Mouse (Mus musculus) liver, embryonic 16.5 days (tissue): ENCODE measurements at regions not wholly inside any gene's neighbourhood (a gene's known extent, or its start where the extent isn't known, plus 50 kb on each side); places are given as distances from the start of the nearest gene placed in this dataset.

Experiments used
- ATAC-seq: fragments of 200-750 bp; cut with Nextera tagmentation; 2 replicates; pipeline ENCODE4 v1.8.0; 2017; ENCODE audit warnings: low read depth, mild to moderate bottlenecking, moderate number of reproducible peaks, moderate library complexity
- H3K27ac ChIP-seq: fragments of 300-500 bp; sonication (generic); 2 replicates; pipeline ENCODE4 v1.5.1; 2014; ENCODE audit warnings: mild to moderate bottlenecking, low read length
- H3K27me3 ChIP-seq: fragments of 300-500 bp; sonication (generic); 2 replicates; pipeline ENCODE4 v1.6.1; 2014; ENCODE audit warnings: low read depth, low read length, mixed read lengths; ENCODE audit not compliant: control insufficient read depth, insufficient read depth
- H3K36me3 ChIP-seq: fragments of 300-500 bp; sonication (generic); 2 replicates; pipeline ENCODE4 v1.6.1; 2014; ENCODE audit warnings: mild to moderate bottlenecking; ENCODE audit not compliant: control insufficient read depth, insufficient read depth
- H3K4me1 ChIP-seq: fragments of 300-500 bp; sonication (generic); 2 replicates; pipeline ENCODE4 v1.6.1; 2014; ENCODE audit warnings: low read depth, low read length, mixed read lengths; ENCODE audit not compliant: control insufficient read depth
- H3K4me2 ChIP-seq: fragments of 300-500 bp; sonication (generic); 2 replicates; pipeline ENCODE4 v1.6.1; 2014; ENCODE audit warnings: low read depth, low read length, mixed read lengths
- H3K4me3 ChIP-seq: fragments of 300-500 bp; sonication (generic); 2 replicates; pipeline ENCODE4 v1.5.1; 2014; ENCODE audit warnings: low read depth, mild to moderate bottlenecking, low read length
- H3K9ac ChIP-seq: fragments of 300-500 bp; sonication (generic); 2 replicates; pipeline ENCODE4 v1.6.1; 2014; ENCODE audit warnings: low read depth, low read length
- H3K9me3 ChIP-seq: fragments of 300-500 bp; sonication (generic); replicated peaks from 2 replicates; pipeline ENCODE4 v1.6.1; 2016; ENCODE audit warnings: low read length; ENCODE audit not compliant: control insufficient read depth
- WGBS: fragments of 180-500 bp; shearing (Covaris S2); extraction: QIAGEN DNeasy Blood & Tissue Kit; methylation state at CpG from one replicate; pipeline ENCODE4 v1.1.7; 2014; ENCODE audit not compliant: insufficient replicate concordance; 5-methylcytosine and 5-hydroxymethylcytosine counted together

DNA sequence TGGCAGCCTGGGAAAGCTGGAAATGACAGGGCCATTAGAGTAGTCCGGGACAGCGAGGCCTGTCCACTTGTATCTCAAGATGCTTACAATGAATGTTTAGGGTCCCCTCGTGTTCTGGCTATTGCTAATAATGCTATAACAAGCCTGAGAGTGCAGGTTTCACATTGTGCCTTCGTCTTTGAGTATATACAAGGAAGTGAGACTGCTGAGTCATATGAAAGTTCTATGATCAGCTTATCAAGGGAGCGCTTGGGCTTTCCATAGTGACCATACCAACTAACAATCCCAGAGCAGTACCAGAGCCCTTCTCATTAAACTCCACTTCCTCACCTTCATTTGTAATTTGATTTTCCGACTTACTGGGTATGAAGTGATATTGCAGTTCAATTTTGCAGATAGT is 86.2 kb upstream of the Kitl start:
- ATAC-seq: no peak

DNA sequence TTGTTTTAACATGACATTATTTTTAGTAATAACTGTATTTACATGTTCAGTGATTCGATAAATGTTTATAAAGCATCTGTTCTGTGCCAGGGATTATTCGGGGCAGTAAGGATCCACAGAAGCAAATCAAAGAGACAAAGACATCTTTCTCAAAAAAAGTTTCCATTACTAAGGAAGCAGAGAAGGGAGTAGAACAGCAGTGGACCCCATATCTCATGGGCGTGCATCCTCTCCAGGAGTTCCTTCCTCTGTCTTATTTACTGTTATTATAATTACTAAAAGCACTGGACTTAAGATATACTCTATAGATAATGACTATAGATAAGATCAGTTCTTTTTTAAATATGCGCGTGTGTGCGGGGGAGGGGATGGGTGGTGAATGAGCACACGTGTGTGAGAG is 87.5 kb upstream of the Kitl start:
- Histone ChIP-seq H3K4me2 (no peak overlapping the region), H3K36me3 (no peaks in the 10 kb centered on the region), H3K4me1 (no peaks in the 10 kb centered on the region), H3K4me3 (no peak overlapping the region), H3K27me3 (no peaks in the 10 kb centered on the region), H3K9me3 (no peaks in the 10 kb centered on the region), H3K27ac (no peak overlapping the region), H3K9ac (no peak overlapping the region)
- WGBS: 73% methylated on average over 7 of the region's 7 CpGs
- ATAC-seq: no peak

More for the DNA sequence above, 86.2 kb upstream of the Kitl start:
- H3K27me3 ChIP-seq: no peaks in the 10 kb centered on the region
- H3K9ac ChIP-seq: no peak overlapping the region
- H3K9me3 ChIP-seq: no peaks in the 10 kb centered on the region
- no peak overlapping the region for H3K4me2 ChIP-seq
- no peaks in the 10 kb centered on the region for H3K4me1 ChIP-seq
- no peak overlapping the region for H3K4me3 ChIP-seq
- no peaks in the 10 kb centered on the region for H3K36me3 ChIP-seq
- 59% methylated on average over 6 of the region's 6 CpGs for WGBS
- H3K27ac ChIP-seq: no peak overlapping the region

GRCm38 (mm10) chr10:99926327-99926954 is 89.0 kb upstream of the Kitl start:
- Histone ChIP-seq H3K9ac (no peak overlapping the region), H3K4me1 (no peaks in the 10 kb centered on the region), H3K4me3 (no peak overlapping the region), H3K9me3 (no peaks in the 10 kb centered on the region), H3K4me2 (no peak overlapping the region), H3K27ac (no peak overlapping the region), H3K36me3 (no peaks in the 10 kb centered on the region), H3K27me3 (no peaks in the 10 kb centered on the region)
- ATAC-seq: 0 out of 2 replicates have a peak, but pooled peaks have one; percentile 24
- 32% methylated on average over 8 of the region's 8 CpGs for whole genome bisulfite sequencing

DNA sequence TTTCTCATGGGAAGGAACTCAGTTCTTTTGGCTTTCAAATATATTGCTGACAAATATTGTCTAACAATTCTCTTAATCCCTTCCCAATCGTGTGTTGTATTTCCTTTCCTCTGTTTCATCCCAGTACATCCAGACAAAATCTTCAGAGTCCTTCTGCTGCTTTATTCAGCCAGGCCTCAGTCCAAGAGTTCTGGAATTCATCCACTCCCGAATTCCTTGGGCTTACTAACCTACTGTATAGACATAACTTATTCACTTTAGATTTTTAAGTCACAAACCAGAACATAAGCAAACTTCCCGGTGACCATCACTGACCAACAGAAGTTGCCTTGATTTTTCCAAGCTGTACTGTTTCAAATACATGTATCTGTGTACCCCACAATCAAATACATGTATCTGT is 90.9 kb upstream of the Kitl start:
- 53% methylated on average over 3 of the region's 3 CpGs for WGBS
- Histone ChIP-seq H3K27ac (no peak overlapping the region), H3K9ac (no peak overlapping the region), H3K36me3 (no peaks in the 10 kb centered on the region), H3K27me3 (no peaks in the 10 kb centered on the region), H3K4me3 (no peak overlapping the region), H3K4me2 (no peak overlapping the region), H3K4me1 (no peaks in the 10 kb centered on the region), H3K9me3 (no peaks in the 10 kb centered on the region)
- ATAC-seq: no peak

DNA sequence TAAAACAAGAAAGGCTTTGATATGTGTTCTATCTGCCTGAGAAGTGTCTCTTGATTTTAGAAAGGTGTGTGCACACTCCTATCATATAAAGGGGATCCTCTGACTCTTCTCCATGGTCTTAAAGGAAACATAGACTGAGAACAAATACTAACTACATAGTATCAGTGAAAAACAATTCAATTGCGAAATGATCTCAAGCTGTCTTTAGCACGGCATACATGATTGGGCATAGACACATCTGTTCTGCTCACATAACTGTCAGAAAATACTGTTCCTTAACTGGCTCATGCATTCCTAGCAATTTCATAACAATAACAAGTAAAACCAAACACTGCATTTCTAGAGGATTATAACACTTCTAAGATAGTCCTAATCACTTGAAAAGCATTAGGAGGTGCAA is 95.5 kb upstream of the Kitl start:
- WGBS: 58% methylated on average over 2 of the region's 2 CpGs
- no peak for ATAC-seq
- Histone ChIP-seq H3K27ac (no peak overlapping the region), H3K4me2 (no peak overlapping the region), H3K27me3 (no peaks in the 10 kb centered on the region), H3K4me3 (no peak overlapping the region), H3K36me3 (no peaks in the 10 kb centered on the region), H3K9me3 (no peaks in the 10 kb centered on the region), H3K4me1 (no peaks in the 10 kb centered on the region), H3K9ac (no peak overlapping the region)

- no peaks in the 10 kb centered on the region for H3K36me3 ChIP-seq
- no peak overlapping the region for H3K9ac ChIP-seq
- H3K4me2 ChIP-seq: no peak overlapping the region
- no peak for ATAC-seq
- no peaks in the 10 kb centered on the region for H3K4me1 ChIP-seq
- H3K9me3 ChIP-seq: no peaks in the 10 kb centered on the region
- 65% methylated on average over 7 of the region's 7 CpGs for WGBS
- no peak overlapping the region for H3K4me3 ChIP-seq
- H3K27ac ChIP-seq: no peak overlapping the region
- no peaks in the 10 kb centered on the region for H3K27me3 ChIP-seq
Measured at GRCm38 (mm10) chr10:99918567-99919320, 96.7 kb upstream of the Kitl start.

- Histone ChIP-seq H3K27me3 (no peaks in the 10 kb centered on the region), H3K4me3 (no peak overlapping the region), H3K4me1 (no peaks in the 10 kb centered on the region), H3K9me3 (no peaks in the 10 kb centered on the region), H3K9ac (no peak overlapping the region), H3K27ac (no peak overlapping the region), H3K4me2 (peak overlapping the region; percentile 41; the same call in 1 of the 2 replicates), H3K36me3 (no peaks in the 10 kb centered on the region)
- no peak for ATAC-seq
- WGBS: 69% methylated on average over 4 of the region's 4 CpGs
Measured at GRCm38 (mm10) chr10:99913846-99914187, 101.6 kb upstream of the Kitl start.

GRCm38 (mm10) chr10:99913001-99913845 is 102.2 kb upstream of the Kitl start:
- no peaks in the 10 kb centered on the region for H3K9me3 ChIP-seq
- no peaks in the 10 kb centered on the region for H3K36me3 ChIP-seq
- ATAC-seq: no peak
- no peaks in the 10 kb centered on the region for H3K4me1 ChIP-seq
- no peak overlapping the region for H3K27ac ChIP-seq
- peak overlapping the region; percentile 25 for H3K4me3 ChIP-seq
- WGBS: 25% methylated on average over 20 of the region's 20 CpGs
- no peaks in the 10 kb centered on the region for H3K27me3 ChIP-seq
- peak overlapping the region; percentile 41 for H3K4me2 ChIP-seq
- no peak overlapping the region for H3K9ac ChIP-seq
